Mouse (Mus musculus) stomach, postnatal 0 days (tissue): ENCODE results near the gene Gsg1.

Experiments used
- CTCF ChIP-seq: IDR thresholded peaks from 2 replicates; pipeline ENCODE4 v1.5.1; 2016; ENCODE audit warnings: antibody characterized with exemption, low read depth, mild to moderate bottlenecking, moderate library complexity
- EP300 ChIP-seq: optimal IDR thresholded peaks from 2 replicates; pipeline ENCODE3; 2016; ENCODE audit warnings: antibody characterized with exemption

GRCm38 (mm10) chr6:135251849-135252727 is 2.1 kb downstream of the Gsg1 start:
- TF ChIP-seq EP300 (no peak), CTCF (no peak)
